Mouse (Mus musculus): ENCODE results near the gene Gtf2ird1. TPM values are rescaled to one million over a fixed set of nuclear protein-coding genes. Genes with fewer than 3 reads are reported as not detected.

Gtf2ird1 gene
- total and polyA plus RNA-seq, 3 experiments, result 13.4 to 26.4 (median 23.8) TPM

DNA sequence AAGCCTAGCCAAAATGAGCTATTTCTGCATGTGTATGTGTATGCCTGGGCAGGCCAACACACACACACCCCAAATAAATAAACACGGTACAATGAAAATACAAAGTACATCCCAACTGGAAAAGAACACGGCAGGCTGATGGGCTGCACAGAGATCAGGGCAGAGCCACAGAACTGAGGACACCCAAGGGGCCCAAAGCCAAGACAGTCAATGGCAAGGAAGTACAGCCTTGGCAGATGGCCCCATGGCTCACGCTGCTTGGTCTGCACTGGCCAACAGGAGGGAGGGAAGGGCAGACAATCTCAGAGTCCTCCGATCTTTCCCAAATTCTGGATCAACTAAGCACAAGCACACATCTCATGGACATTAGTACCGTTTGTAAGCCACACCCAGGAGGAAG is 32.6 kb downstream of the Gtf2ird1 start:
- intact Hi-C loops (cut with DNase I), result loop anchor here (2.0 to 5.0 kb wide), 2 partner anchors 15 to 33 kb away; partner anchors contain the start of gene Gtf2ird1
- no peak overlapping the region for H3K4me3 ChIP-seq

DNA sequence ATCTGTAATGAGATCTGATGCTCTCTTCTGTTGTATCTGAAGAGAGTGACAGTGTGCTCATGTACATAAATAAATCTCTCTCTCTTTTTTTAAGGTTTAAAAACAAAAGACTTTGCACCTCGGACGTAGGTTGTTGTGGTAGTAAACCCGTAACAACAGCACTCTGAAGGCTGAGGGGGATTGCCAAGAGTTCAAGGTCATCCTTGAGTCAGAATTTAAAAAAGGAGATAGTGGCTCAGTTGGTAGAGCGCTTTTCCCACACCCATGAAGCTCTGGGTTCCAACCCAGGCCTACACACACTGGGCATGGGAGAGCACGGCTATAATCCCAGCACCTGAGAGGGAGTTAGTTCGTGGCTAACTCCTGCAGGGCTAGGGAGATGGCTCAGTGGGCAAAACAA is 33.1 kb downstream of the Gtf2ird1 start:
- no peaks in the 10 kb centered on the region for H3K79me2 ChIP-seq (replicated peaks; ENCODE audit: control insufficient read depth, insufficient read depth, low read length)
- intact Hi-C loops (cut with DNase I), result loop anchor here (5.0 kb wide), 1 partner anchor 34 kb away; the partner anchor contains the start of gene Gtf2ird1
- H3K27ac ChIP-seq, result peak overlapping the region; percentile 61; the same call in 1 of the 2 replicates
- H3K9ac ChIP-seq (ENCODE audit: low read depth, low read length), result no peak overlapping the region
- peaks cover 16% of the 10 kb centered on the region for H3K4me1 ChIP-seq (ENCODE audit: control insufficient read depth, insufficient read depth, low read length)
- TF ChIP-seq POLR2A (IDR thresholded peaks at IDR 0.05; ENCODE audit: insufficient read depth, low read depth, low read length) (no peak), CTCF (IDR thresholded peaks at IDR 0.05) (no peak), EP300 (IDR thresholded peaks at IDR 0.05; ENCODE audit: insufficient read depth, low read depth, low read length) (no peak)
- no peak for DNase-seq
- WGBS, result 84% methylated on average over 6 of the region's 6 CpGs
- H3K36me3 ChIP-seq (ENCODE audit: control insufficient read depth, insufficient read depth, low read length), result no peaks in the 10 kb centered on the region
- H3K27me3 ChIP-seq (ENCODE audit: control insufficient read depth, insufficient read depth, low read length), result no peaks in the 10 kb centered on the region
- no peak overlapping the region for H3K4me3 ChIP-seq

More for the DNA sequence above, 32.6 kb downstream of the Gtf2ird1 start:
- no peaks in the 10 kb centered on the region for H3K36me3 ChIP-seq (ENCODE audit: control insufficient read depth, insufficient read depth, low read length)
- WGBS, result 7% methylated on average over 5 of the region's 5 CpGs
- H3K4me1 ChIP-seq (ENCODE audit: control insufficient read depth, insufficient read depth, low read length), result peaks cover 16% of the 10 kb centered on the region
- DNase-seq, result peak; percentile 84 to 88
- no peaks in the 10 kb centered on the region for H3K79me2 ChIP-seq (replicated peaks; ENCODE audit: control insufficient read depth, insufficient read depth, low read length)
- H3K27ac ChIP-seq, result peak overlapping the region; percentile 61
- TF ChIP-seq EP300 (IDR thresholded peaks at IDR 0.05; ENCODE audit: insufficient read depth, low read depth, low read length) (peak; percentile 55; the same call in 1 of the 2 replicates), CTCF (IDR thresholded peaks at IDR 0.05) (peak; percentile 36), POLR2A (IDR thresholded peaks at IDR 0.05; ENCODE audit: insufficient read depth, low read depth, low read length) (no peak)
- no peak overlapping the region for H3K9ac ChIP-seq (ENCODE audit: low read depth, low read length)
- no peaks in the 10 kb centered on the region for H3K27me3 ChIP-seq (ENCODE audit: control insufficient read depth, insufficient read depth, low read length)

DNA sequence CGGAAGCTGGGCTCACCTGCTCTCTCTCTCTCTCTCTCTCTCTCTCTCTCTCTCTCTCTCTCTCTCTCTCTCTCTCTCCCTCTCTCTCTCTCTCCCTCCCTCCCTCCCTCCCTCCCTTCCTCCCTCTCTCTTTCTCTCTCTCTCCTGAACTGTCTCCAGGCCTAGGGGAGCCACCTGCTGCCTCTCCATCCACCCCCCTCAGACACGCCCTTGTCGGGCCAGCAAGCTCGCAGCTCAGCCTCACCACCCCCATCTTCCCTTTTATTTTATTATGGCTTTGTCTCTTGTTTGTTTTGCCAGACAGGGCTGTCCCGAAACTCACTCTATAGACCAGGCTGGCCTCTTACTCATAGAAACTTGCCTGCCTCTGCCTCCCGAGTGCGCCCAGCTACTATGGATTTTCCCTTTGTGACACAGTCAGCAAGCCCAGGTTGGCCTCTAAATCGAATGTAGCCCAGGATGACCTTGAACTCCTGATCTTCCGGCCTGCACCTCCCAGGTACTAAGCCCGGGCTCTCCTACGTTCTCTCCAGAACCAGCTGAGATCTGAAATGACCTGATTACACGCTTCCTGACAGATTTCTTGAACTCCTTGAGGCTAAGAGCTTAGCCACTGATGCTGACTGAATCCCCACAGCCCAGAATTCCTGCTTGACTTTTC is 34.1 kb downstream of the Gtf2ird1 start:
- Histone ChIP-seq H3K9ac (ENCODE audit: low read depth, low read length) (no peak overlapping the region), H3K36me3 (ENCODE audit: control insufficient read depth, insufficient read depth, low read length) (no peaks in the 10 kb centered on the region), H3K4me3 (no peak overlapping the region), H3K4me1 (ENCODE audit: control insufficient read depth, insufficient read depth, low read length) (peaks cover 16% of the 10 kb centered on the region), H3K79me2 (replicated peaks; ENCODE audit: control insufficient read depth, insufficient read depth, low read length) (no peaks in the 10 kb centered on the region), H3K27ac (no peak overlapping the region), H3K27me3 (ENCODE audit: control insufficient read depth, insufficient read depth, low read length) (no peaks in the 10 kb centered on the region)
- intact Hi-C loops (cut with DNase I), result loop anchor here (5.0 kb wide), 1 partner anchor 35 kb away; the partner anchor contains the start of gene Gtf2ird1
- WGBS, result 92% methylated on average over 12 of the region's 12 CpGs
- TF ChIP-seq CTCF (IDR thresholded peaks at IDR 0.05), result no peak
- TF ChIP-seq EP300 (IDR thresholded peaks at IDR 0.05; ENCODE audit: insufficient read depth, low read depth, low read length), result no peak
- no peak for TF ChIP-seq POLR2A (IDR thresholded peaks at IDR 0.05; ENCODE audit: insufficient read depth, low read depth, low read length)
- DNase-seq, result no peak

DNA sequence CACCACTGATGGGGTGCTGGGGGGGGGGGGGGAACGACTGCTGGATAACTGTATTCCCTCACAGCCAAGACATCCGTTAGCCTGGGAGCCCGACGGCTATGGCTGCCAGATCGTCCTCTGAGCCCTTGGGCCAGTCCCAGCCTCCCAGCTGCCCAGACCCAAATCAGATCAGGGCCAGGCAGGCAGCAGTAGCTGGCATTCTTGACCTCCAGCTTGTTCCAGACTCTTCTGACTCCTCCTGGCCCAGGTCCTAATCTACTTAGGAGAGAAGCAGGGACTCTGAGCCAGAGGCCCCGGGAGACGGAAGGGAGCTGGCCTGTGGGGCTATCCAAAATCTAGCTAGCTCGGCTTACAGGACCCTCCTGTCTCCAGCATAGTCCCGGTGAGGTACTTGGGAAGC is 35.5 kb downstream of the Gtf2ird1 start:
- peak; percentile 58 to 81 for DNase-seq
- no peak overlapping the region for H3K4me3 ChIP-seq
- H3K79me2 ChIP-seq (replicated peaks; ENCODE audit: control insufficient read depth, insufficient read depth, low read length), result no peaks in the 10 kb centered on the region
- H3K27ac ChIP-seq, result peak overlapping the region; percentile 36
- peaks cover 16% of the 10 kb centered on the region for H3K4me1 ChIP-seq (ENCODE audit: control insufficient read depth, insufficient read depth, low read length)
- TF ChIP-seq CTCF (IDR thresholded peaks at IDR 0.05) (no peak), EP300 (IDR thresholded peaks at IDR 0.05; ENCODE audit: insufficient read depth, low read depth, low read length) (0 out of 2 replicates have a peak, but pooled peaks have one; percentile 24)
- 41% methylated on average over 9 of the region's 9 CpGs for WGBS
- H3K9ac ChIP-seq (ENCODE audit: low read depth, low read length), result no peak overlapping the region
- H3K36me3 ChIP-seq (ENCODE audit: control insufficient read depth, insufficient read depth, low read length), result no peaks in the 10 kb centered on the region
- H3K27me3 ChIP-seq (ENCODE audit: control insufficient read depth, insufficient read depth, low read length), result no peaks in the 10 kb centered on the region
- intact Hi-C loops (cut with DNase I), result loop anchor here (5.0 kb wide), 1 partner anchor 36 kb away; the partner anchor contains the start of gene Gtf2ird1

DNA sequence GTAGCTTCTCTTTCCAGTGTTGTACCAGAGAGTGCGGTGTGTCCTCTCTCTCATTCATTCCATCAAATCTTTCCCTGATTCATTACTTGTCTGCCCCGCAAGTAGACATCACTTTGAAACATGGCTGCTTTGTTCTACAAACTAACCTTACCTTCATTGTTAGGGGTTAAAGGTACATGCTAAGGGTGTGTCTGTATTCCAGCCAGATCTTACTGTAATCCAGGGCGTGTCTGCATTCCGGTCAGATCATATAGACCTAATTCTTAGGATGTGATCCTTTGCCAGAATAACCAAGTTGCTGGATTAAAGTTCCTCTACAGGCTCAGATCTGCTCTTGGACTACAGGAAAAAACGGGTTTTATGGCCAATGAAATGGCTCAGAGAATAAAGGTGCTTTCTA is 36.8 kb downstream of the Gtf2ird1 start:
- no peak for DNase-seq
- Histone ChIP-seq H3K4me3 (no peak overlapping the region), H3K27me3 (ENCODE audit: control insufficient read depth, insufficient read depth, low read length) (no peaks in the 10 kb centered on the region), H3K79me2 (replicated peaks; ENCODE audit: control insufficient read depth, insufficient read depth, low read length) (no peaks in the 10 kb centered on the region), H3K9ac (ENCODE audit: low read depth, low read length) (no peak overlapping the region), H3K36me3 (ENCODE audit: control insufficient read depth, insufficient read depth, low read length) (no peaks in the 10 kb centered on the region), H3K27ac (no peak overlapping the region), H3K4me1 (ENCODE audit: control insufficient read depth, insufficient read depth, low read length) (peaks cover 16% of the 10 kb centered on the region)
- intact Hi-C loops (cut with DNase I), result loop anchor here (5.0 kb wide), 1 partner anchor 38 kb away; the partner anchor contains the start of gene Gtf2ird1
- TF ChIP-seq POLR2A (IDR thresholded peaks at IDR 0.05; ENCODE audit: insufficient read depth, low read depth, low read length), result no peak
- TF ChIP-seq CTCF (IDR thresholded peaks at IDR 0.05), result no peak
- no peak for TF ChIP-seq EP300 (IDR thresholded peaks at IDR 0.05; ENCODE audit: insufficient read depth, low read depth, low read length)
- 86% methylated on average over 5 of the region's 5 CpGs for WGBS

Measured in heart, adult 2 months (tissue).